Mouse (Mus musculus): ENCODE measurements around the gene Pga5. TPM values are rescaled to one million over a fixed set of nuclear protein-coding genes. Genes with fewer than 3 reads are reported as not detected.

Gene Pga5
- not detected for total RNA-seq (2023)

GRCm38 (mm10) chr19:10677915-10678771 lies at the start of gene Pga5:
TSS of gene Pga5 (minus strand) at chr19:10678071.

DNA sequence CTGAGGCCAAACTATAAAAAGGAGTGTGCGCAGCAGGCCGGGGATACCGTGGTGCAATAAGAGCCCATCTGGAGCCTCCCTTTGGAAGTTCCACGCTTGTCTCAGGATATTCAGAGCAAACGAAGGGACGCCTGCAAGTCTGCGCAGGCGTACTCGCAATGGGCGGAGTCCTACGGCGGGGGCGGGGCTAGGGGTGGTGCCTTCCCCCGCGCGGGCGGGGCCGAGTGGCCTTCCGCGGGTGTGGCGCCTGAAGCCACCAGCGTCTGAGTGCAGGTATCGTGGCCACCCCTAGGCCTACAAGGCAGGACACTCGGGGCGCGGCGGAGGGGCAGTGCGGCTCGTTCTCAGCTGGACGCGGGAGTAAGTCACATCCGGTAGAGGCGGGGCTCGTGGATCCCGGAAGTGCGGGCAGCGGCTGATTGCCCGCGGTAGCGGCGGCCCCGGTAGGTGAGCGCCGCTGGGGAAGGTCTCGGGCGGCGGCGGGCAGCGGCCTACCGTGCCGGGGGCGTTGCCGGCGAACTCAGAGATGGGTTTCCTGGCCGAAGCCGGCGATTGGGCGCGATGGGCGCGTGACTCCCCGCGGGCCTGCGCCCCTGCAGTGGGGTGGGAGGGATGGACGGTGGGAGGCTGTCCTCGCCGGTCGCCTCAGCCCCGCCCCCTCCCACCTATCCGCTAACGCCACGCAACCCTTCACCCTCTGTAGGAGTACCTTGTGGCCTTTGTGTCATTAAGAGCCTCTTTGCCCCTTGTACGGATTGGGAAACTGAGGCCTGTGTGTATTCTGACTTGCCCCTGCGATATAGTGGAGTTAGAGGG lies 10.9 kb upstream of the Pga5 start, which contains the start of gene Vps37c:
TSS of gene Vps37c (plus strand) at position 199 of the 816 bp plus-strand sequence.

GRCm38 (mm10) chr19:10634106-10634871 lies 43.6 kb downstream of the Pga5 start, which contains the start of gene Vwce:
TSS of gene Vwce (plus strand) at chr19:10634213.

Other genes starting within 250 kb of the Pga5 start
- not detected for gene Lrrc10b, start 220.6 kb downstream of the Pga5 start, total RNA-seq (2023)
- gene Ppp1r32, start 195.1 kb downstream of the Pga5 start, total RNA-seq (2023) = 1 to 10 TPM; 3.4 to 5.6 TPM
- gene Cpsf7, start 152.8 kb downstream of the Pga5 start, total RNA-seq (2023) = 100 to 1,000 TPM; 126 to 129 TPM
- gene Sdhaf2, start 151.9 kb downstream of the Pga5 start, total RNA-seq (2023) = 10 to 100 TPM; 45.5 to 47.4 TPM
- 1 to 10 TPM; 7.3 to 8.1 TPM for gene Tmem216, start 121.8 kb downstream of the Pga5 start, total RNA-seq (2023)
- gene Cyb561a3, start 100.9 kb downstream of the Pga5 start, total RNA-seq (2023) = 10 to 100 TPM; 20.7 to 25.6 TPM
- 1 to 10 TPM; 5.9 to 6.6 TPM for gene Tmem138, start 100.7 kb downstream of the Pga5 start, total RNA-seq (2023)
- 100 to 1,000 TPM; 193 to 213 TPM for gene Ddb1, start 72.7 kb downstream of the Pga5 start, total RNA-seq (2023)
- 1 to 10 TPM; 9.2 to 9.3 TPM for gene Tkfc, start 72.4 kb downstream of the Pga5 start, total RNA-seq (2023)
- gene Vwce, start 43.9 kb downstream of the Pga5 start, total RNA-seq (2023) = 1 to 10 TPM; 6.4 to 6.5 TPM
- gene Vps37c, start 10.7 kb upstream of the Pga5 start, total RNA-seq (2023) = 10 to 100 TPM; 18.3 to 20.8 TPM
- 100 to 1,000 TPM; 290 to 296 TPM for gene Cd5, start 60.9 kb upstream of the Pga5 start, total RNA-seq (2023)
- gene Cd6, start 152.0 kb upstream of the Pga5 start, total RNA-seq (2023) = 100 to 1,000 TPM; 253 to 276 TPM
- 1 to 10 TPM in 1 of 2 experiments, under 1 TPM in 1; 0.83 to 2.0 TPM for gene Slc15a3, start 161.7 kb upstream of the Pga5 start, total RNA-seq (2023)
- gene Tmem132a, start 191.9 kb upstream of the Pga5 start, total RNA-seq (2023) = 1 to 10 TPM in 1 of 2 experiments, under 1 TPM in 1; 0.79 to 1.2 TPM
- 10 to 100 TPM; 26.0 to 26.4 TPM for gene Tmem109, start 203.9 kb upstream of the Pga5 start, total RNA-seq (2023)
- gene Prpf19, start 217.2 kb upstream of the Pga5 start, total RNA-seq (2023) = 100 to 1,000 TPM; 104 to 135 TPM
- gene Zp1, start 242.6 kb upstream of the Pga5 start, total RNA-seq (2023) = not detected

Measured in T-cell, adult 66 days (primary cell).